ENCODE assay signal across 8 mouse cellular contexts in genomic region chr7:128860141-128860540, GRCm38 (mm10).
A peak's percentile ranks its signal among the peaks of the same experiment; 100 is the strongest.
DNase-seq lines count a peak whose midpoint lies in the region; ATAC-seq and TF ChIP-seq lines count a peak whose summit lies in the region.

No protein-coding gene starts in this region.

- no peak for TF ChIP-seq POLR2A in CH12.LX (IDR thresholded peaks at IDR 0.05; ENCODE audit: low read depth, low read length)
- no peak for TF ChIP-seq POLR2A in cortical plate, adult 2 months (IDR thresholded peaks at IDR 0.05; ENCODE audit: extremely low read depth, insufficient read depth, low read length)

- no peaks in the 10 kb centered on the region for H3K36me3 ChIP-seq in CH12.LX (replicated peaks in 1 of 2; ENCODE audit: control insufficient read depth in 1 of 2, insufficient read depth in 1 of 2, low read length in 1 of 2)
- H3K36me3 ChIP-seq in lung, embryonic 14.5 days (ENCODE audit: insufficient read depth) = no peaks in the 10 kb centered on the region

- peaks cover 59% of the 10 kb centered on the region for H3K27me3 ChIP-seq in CH12.LX (replicated peaks)
- H3K27me3 ChIP-seq in lung, embryonic 14.5 days (ENCODE audit: insufficient read depth, low read length) = no peaks in the 10 kb centered on the region

- 4% methylated on average over 3 of the region's 3 CpGs for WGBS in lung, embryonic 14.5 days

- H3K9me3 ChIP-seq in CH12.LX (replicated peaks; ENCODE audit: low read length) = peaks cover 4% of the 10 kb centered on the region
- no peaks in the 10 kb centered on the region for H3K9me3 ChIP-seq in lung, embryonic 14.5 days (ENCODE audit: low read depth, low read length)

- TF ChIP-seq EP300 in CH12.LX (IDR thresholded peaks at IDR 0.05; ENCODE audit: low read length) = no peak

- no peaks in the 10 kb centered on the region for H3K79me2 ChIP-seq in CH12.LX (replicated peaks; ENCODE audit: control insufficient read depth, extremely low read depth, insufficient read depth, poor library complexity, severe bottlenecking)

- dilution Hi-C loops in CH12.LX (cut with MboI; ENCODE audit: extremely low pct_ligation_motif_present, extremely low pct_unique_long_range_greater_than_20kb, low sequenced_read_pairs) = no loop called here

- no peak overlapping the region for H3K4me3 ChIP-seq in CH12.LX (replicated peaks in 1 of 3; ENCODE audit: low read depth in 2 of 3, low read length in 2 of 3, poor library complexity in 1 of 3)
- no peak overlapping the region for H3K4me3 ChIP-seq in cortical plate, adult 2 months (ENCODE audit: insufficient read depth, low read length)
- no peak overlapping the region for H3K4me3 ChIP-seq in lung, embryonic 14.5 days (ENCODE audit: low read depth, low read length)

- peak; percentile 58; the same call in 1 of the 2 replicates for ATAC-seq in lung, embryonic 14.5 days (ENCODE audit: insufficient read depth)
- no peak for ATAC-seq in monocyte, adult 5-6 weeks (replicated peaks; ENCODE audit: insufficient number of reproducible peaks, low FRiP score, low TSS enrichment, poor library complexity, severe bottlenecking)

- TF ChIP-seq CTCF in CH12.LX (conservative IDR thresholded peaks at IDR 0.05 in 1 of 2, IDR thresholded peaks at IDR 0.05 in 1 of 2; ENCODE audit: low read depth in 2 of 2, low read length in 2 of 2) = peak; percentile 78 to 81
- TF ChIP-seq CTCF in cortical plate, adult 2 months (IDR thresholded peaks at IDR 0.05; ENCODE audit: extremely low read depth, insufficient read depth, low read length) = peak; percentile 92
- TF ChIP-seq CTCF in lung, embryonic 14.5 days (IDR thresholded peaks at IDR 0.05; ENCODE audit: low read depth) = peak; percentile 89

- DNase-seq in CH12.LX (ENCODE audit: extremely low read depth) (peak; percentile 67), ZHBTc4 (ENCODE audit: low read depth, low spot score) (peak; percentile 80)
- peak; percentile 14 for DNase-seq in gastrocnemius, postnatal 25 days
- peak; percentile 40 to 80 for DNase-seq in layer of hippocampus, adult 18-20 months (ENCODE audit: low spot score in 2 of 2)
- peak; percentile 85 for DNase-seq in lung, embryonic 14.5 days
- peak; percentile 76 to 87 for DNase-seq in right cerebral cortex, postnatal 10 days (ENCODE audit: low spot score in 2 of 2)

- in situ Hi-C loops in CH12.LX (cut with MboI; ENCODE audit: low pct_ligation_motif_present, low pct_unique_long_range_greater_than_20kb, low sequenced_read_pairs) = loop anchor here (25.0 kb wide), 1 partner anchor 452 kb away; no protein-coding TSS in a partner anchor

- TF ChIP-seq RAD21 in CH12.LX (IDR thresholded peaks at IDR 0.05; ENCODE audit: low read depth, low read length) = peak; percentile 76

- no peak overlapping the region for H3K27ac ChIP-seq in CH12.LX (ENCODE audit: insufficient read depth, low read depth)
- no peak overlapping the region for H3K27ac ChIP-seq in cortical plate, adult 2 months (ENCODE audit: insufficient read depth, low read length)
- no peak overlapping the region for H3K27ac ChIP-seq in lung, embryonic 14.5 days (ENCODE audit: low read depth)

- H3K4me1 ChIP-seq in CH12.LX (ENCODE audit: control insufficient read depth in 1 of 2, insufficient read depth in 2 of 2) = no peaks in the 10 kb centered on the region
- H3K4me1 ChIP-seq in cortical plate, adult 2 months (ENCODE audit: control insufficient read depth, insufficient read depth, low read length) = no peaks in the 10 kb centered on the region
- no peaks in the 10 kb centered on the region for H3K4me1 ChIP-seq in lung, embryonic 14.5 days (ENCODE audit: insufficient read depth)

- H3K4me2 ChIP-seq in CH12.LX (ENCODE audit: insufficient read depth, low read depth, poor library complexity, severe bottlenecking) = no peak overlapping the region
- no peak overlapping the region for H3K4me2 ChIP-seq in lung, embryonic 14.5 days

- no peak overlapping the region for H3K9ac ChIP-seq in CH12.LX (ENCODE audit: insufficient read depth, low read depth)
- no peak overlapping the region for H3K9ac ChIP-seq in lung, embryonic 14.5 days

TF ChIP-seq in CH12.LX, 34 proteins besides CTCF, POLR2A, EP300 and RAD21:
- TF ChIP-seq ELF1 (IDR thresholded peaks at IDR 0.05; ENCODE audit: low read depth, low read length) = no peak
- peak; percentile 64 for TF ChIP-seq SMC3 (IDR thresholded peaks at IDR 0.05; ENCODE audit: low read depth, low read length)

Comparison
In these comparisons a context has a peak if more than half of its experiments do, and no peak if none do; other contexts are left out.
1. DNase-seq: peak in every context shown above with its lines; median percentile 85 in lung, embryonic 14.5 days; 82 in right cerebral cortex, postnatal 10 days; 80 in ZHBTc4; 67 in CH12.LX; 60 in layer of hippocampus, adult 18-20 months; 14 in gastrocnemius, postnatal 25 days.